In genomic region chr6:53709694-53710442, GRCm38 (mm10) we compare ENCODE assay signal across 1 mouse cellular context.
A peak's percentile ranks its signal among the peaks of the same experiment; 100 is the strongest.
TF ChIP-seq lines count a peak whose summit lies in the region.

No protein-coding gene starts in this region.

TF ChIP-seq in CH12.LX, 34 proteins besides CTCF, POLR2A, EP300 and RAD21 (continued from another document):
- no peak for TF ChIP-seq POLR2AphosphoS2 (IDR thresholded peaks at IDR 0.05; ENCODE audit: low read depth, low read length)
- TF ChIP-seq MXI1 (IDR thresholded peaks at IDR 0.05; ENCODE audit: low read depth, low read length) = peak; percentile 74; the same call in 1 of the 2 replicates
- TF ChIP-seq ELF1 (IDR thresholded peaks at IDR 0.05; ENCODE audit: low read depth, low read length) = peak; percentile 36; the same call in 1 of the 2 replicates
- TF ChIP-seq ZMIZ1 (IDR thresholded peaks at IDR 0.05; ENCODE audit: low read depth, low read length) = peak; percentile 94
- TF ChIP-seq CHD2 (IDR thresholded peaks at IDR 0.05; ENCODE audit: low read length) = peak; percentile 83
- peak; percentile 94 for TF ChIP-seq MEF2A (IDR thresholded peaks at IDR 0.05; ENCODE audit: borderline replicate concordance, low read depth, low read length)
- TF ChIP-seq IRF4 (IDR thresholded peaks at IDR 0.05; ENCODE audit: low read depth, low read length) = peak; percentile 100
- TF ChIP-seq ZKSCAN1 (IDR thresholded peaks at IDR 0.05; ENCODE audit: borderline replicate concordance, low read depth, low read length) = no peak
- TF ChIP-seq E2F4 (IDR thresholded peaks at IDR 0.05; ENCODE audit: insufficient replicate concordance, low read depth, low read length) = 0 out of 2 replicates have a peak, but pooled peaks have one; percentile 64
- peak; percentile 96 for TF ChIP-seq MAX (IDR thresholded peaks at IDR 0.05; ENCODE audit: low read length)
- TF ChIP-seq SMC3 (IDR thresholded peaks at IDR 0.05; ENCODE audit: low read depth, low read length) = no peak; the same call in 1 of the 2 replicates
- TF ChIP-seq HCFC1 (IDR thresholded peaks at IDR 0.05; ENCODE audit: low read depth, low read length) = peak; percentile 32
- TF ChIP-seq KAT2A (IDR thresholded peaks at IDR 0.05; ENCODE audit: insufficient replicate concordance, low read length) = no peak
- peak; percentile 71 for TF ChIP-seq MAFK (IDR thresholded peaks at IDR 0.05; ENCODE audit: insufficient replicate concordance, low read length)
- peak; percentile 89 for TF ChIP-seq TCF12 (IDR thresholded peaks at IDR 0.05; ENCODE audit: low read depth, low read length)
- TF ChIP-seq UBTF (IDR thresholded peaks at IDR 0.05; ENCODE audit: low read depth, low read length) = peak; percentile 86
- peak; percentile 98 for TF ChIP-seq MYC (IDR thresholded peaks at IDR 0.05; ENCODE audit: low read depth, low read length)
- TF ChIP-seq USF2 (conservative IDR thresholded peaks at IDR 0.05; ENCODE audit: low read depth, low read length) = no peak
TF ChIP-seq in CH12.LX: peak in this region for 22.
